Mouse (Mus musculus) heart, adult 2 months (tissue): ENCODE measurements around the gene Pde4b. TPM values are rescaled to one million over a fixed set of nuclear protein-coding genes. Genes with fewer than 3 reads are reported as not detected.
A peak's percentile ranks its signal among the peaks of the same experiment; 100 is the strongest.

Experiments
- DNase-seq, 2 experiments: peaks; one replicate each; pipeline ENCODE4 v3.0.0; 2021
- H3K27ac ChIP-seq: fragments of 200-600 bp; 2 replicates; pipeline ENCODE4 v1.8.1; 2022
- H3K27me3 ChIP-seq: fragments of 200-500 bp; 2 replicates; pipeline ENCODE4 v1.6.1; 2012; ENCODE audit warnings: mild to moderate bottlenecking, low read length, inconsistent platforms, mixed read lengths; ENCODE audit not compliant: control insufficient read depth, insufficient read depth
- H3K36me3 ChIP-seq: fragments of 200-500 bp; 2 replicates; pipeline ENCODE4 v1.6.1; 2012; ENCODE audit warnings: low read length, inconsistent platforms; ENCODE audit not compliant: control insufficient read depth, insufficient read depth
- H3K4me1 ChIP-seq: fragments of 200-500 bp; 2 replicates; pipeline ENCODE4 v1.6.1; 2011; ENCODE audit warnings: low read length; ENCODE audit not compliant: control insufficient read depth, insufficient read depth
- H3K4me3 ChIP-seq: fragments of 200-600 bp; 2 replicates; pipeline ENCODE4 v1.8.1; 2022
- H3K79me2 ChIP-seq: fragments of 200-500 bp; replicated peaks from 2 replicates; pipeline ENCODE4 v1.6.1; 2012; ENCODE audit warnings: mild to moderate bottlenecking, inconsistent platforms, low read length, moderate library complexity, mixed read lengths; ENCODE audit not compliant: control insufficient read depth, insufficient read depth
- H3K9ac ChIP-seq: fragments of 200-500 bp; 2 replicates; pipeline ENCODE4 v1.6.1; 2012; ENCODE audit warnings: low read depth, mild to moderate bottlenecking, control low read depth, inconsistent platforms, low read length, mixed read lengths
- CTCF ChIP-seq: fragments of 200-600 bp; IDR thresholded peaks from 2 replicates; pipeline ENCODE4 v1.8.1; 2022; ENCODE audit warnings: antibody characterized with exemption, mild to moderate bottlenecking, moderate library complexity
- EP300 ChIP-seq: fragments of 200-500 bp; IDR thresholded peaks from 2 replicates; pipeline ENCODE4 v1.6.1; 2011; ENCODE audit warnings: low read depth, low read length, control low read depth; ENCODE audit not compliant: insufficient read depth
- POLR2A ChIP-seq: fragments of 200-500 bp; IDR thresholded peaks from 2 replicates; pipeline ENCODE4 v1.6.1; 2011; ENCODE audit warnings: mild to moderate bottlenecking, low read depth, low read length, control low read depth; ENCODE audit not compliant: insufficient read depth
- WGBS: fragments of 180-500 bp; shearing (Covaris S2); methylation state at CpG from one replicate; pipeline ENCODE4 v1.1.7; 2018; 5-methylcytosine and 5-hydroxymethylcytosine counted together
- intact Hi-C: fragments of 180-260 bp; cut with DNase I; formaldehyde crosslinking; loops from one replicate; pipeline ENCODE4 v1.15.1; 2025
- polyA plus RNA-seq: library from polyadenylated mRNA; depleted of rRNA; stranded (reverse); fragments of >200 nt; gene quantifications from 2 replicates; pipeline ENCODE4 v1.2.3, GENCODE M21; 2012
- total RNA-seq, 2 experiments: library from RNA; stranded (reverse); gene quantifications; 2 replicates each; pipeline ENCODE4 v1.2.3; 2021

Gene Pde4b
- total and polyA plus RNA-seq, 3 experiments, result 16.3 to 29.4 (median 28.2) TPM

- 96% methylated on average over 4 of the region's 4 CpGs for WGBS
- Histone ChIP-seq H3K27me3 (peaks cover 13% of the 10 kb centered on the region), H3K4me1 (no peaks in the 10 kb centered on the region), H3K27ac (no peak overlapping the region), H3K36me3 (no peaks in the 10 kb centered on the region), H3K4me3 (no peak overlapping the region), H3K9ac (no peak overlapping the region), H3K79me2 (no peaks in the 10 kb centered on the region)
- TF ChIP-seq EP300 (no peak), CTCF (no peak), POLR2A (no peak)
- intact Hi-C loops, result no loop called here
- no peak for DNase-seq
Measured at GRCm38 (mm10) chr4:102086336-102086735, 1.0 kb upstream of the Pde4b start.

GRCm38 (mm10) chr4:102087566-102088234, 357 bp downstream of the Pde4b start:
- Histone ChIP-seq H3K79me2 (no peaks in the 10 kb centered on the region), H3K27ac (no peak overlapping the region), H3K9ac (no peak overlapping the region), H3K4me1 (no peaks in the 10 kb centered on the region), H3K27me3 (peaks cover 13% of the 10 kb centered on the region), H3K36me3 (no peaks in the 10 kb centered on the region), H3K4me3 (no peak overlapping the region)
- no peak for TF ChIP-seq EP300
- no peak for TF ChIP-seq POLR2A
- TF ChIP-seq CTCF, result no peak
- intact Hi-C loops, result no loop called here
- WGBS, result under 1% methylated on average over 64 of the region's 64 CpGs
- DNase-seq, result no peak

- no peak for DNase-seq
- Histone ChIP-seq H3K27ac (no peak overlapping the region), H3K79me2 (no peaks in the 10 kb centered on the region), H3K36me3 (no peaks in the 10 kb centered on the region), H3K9ac (no peak overlapping the region), H3K27me3 (peaks cover 13% of the 10 kb centered on the region), H3K4me1 (no peaks in the 10 kb centered on the region), H3K4me3 (no peak overlapping the region)
- intact Hi-C loops, result no loop called here
- 27% methylated on average over 15 of the region's 15 CpGs for whole genome bisulfite sequencing
- TF ChIP-seq CTCF, result no peak
- TF ChIP-seq POLR2A, result no peak
- no peak for TF ChIP-seq EP300
Measured at GRCm38 (mm10) chr4:102088235-102088867, 1.0 kb downstream of the Pde4b start.

- Histone ChIP-seq H3K9ac (no peak overlapping the region), H3K4me3 (no peak overlapping the region), H3K4me1 (no peaks in the 10 kb centered on the region), H3K27me3 (no peaks in the 10 kb centered on the region), H3K79me2 (no peaks in the 10 kb centered on the region), H3K36me3 (no peaks in the 10 kb centered on the region), H3K27ac (no peak overlapping the region)
- no peak for DNase-seq
- WGBS, result 97% methylated on average over 2 of the region's 2 CpGs
- intact Hi-C loops, result no loop called here
- TF ChIP-seq POLR2A, result no peak
- no peak for TF ChIP-seq CTCF
- TF ChIP-seq EP300, result no peak
Measured at GRCm38 (mm10) chr4:102095851-102096250, 8.5 kb downstream of the Pde4b start.

GRCm38 (mm10) chr4:102102241-102102640, 14.9 kb downstream of the Pde4b start:
- no peak overlapping the region for H3K4me3 ChIP-seq
- H3K4me1 ChIP-seq, result peaks cover 2% of the 10 kb centered on the region; the same call in 1 of the 2 replicates
- H3K9ac ChIP-seq, result no peak overlapping the region
- no peak for TF ChIP-seq CTCF
- TF ChIP-seq EP300, result no peak
- DNase-seq, result no peak
- H3K27me3 ChIP-seq, result no peaks in the 10 kb centered on the region
- intact Hi-C loops, result no loop called here
- WGBS, result 36% methylated on average over 4 of the region's 4 CpGs
- H3K27ac ChIP-seq, result no peak overlapping the region
- no peaks in the 10 kb centered on the region for H3K36me3 ChIP-seq
- H3K79me2 ChIP-seq, result no peaks in the 10 kb centered on the region

GRCm38 (mm10) chr4:102104534-102105014, 17.2 kb downstream of the Pde4b start:
- Histone ChIP-seq H3K4me3 (no peak overlapping the region), H3K79me2 (no peaks in the 10 kb centered on the region), H3K27me3 (no peaks in the 10 kb centered on the region), H3K9ac (no peak overlapping the region), H3K36me3 (no peaks in the 10 kb centered on the region), H3K27ac (no peak overlapping the region), H3K4me1 (peaks cover 2% of the 10 kb centered on the region; the same call in 1 of the 2 replicates)
- intact Hi-C loops, result no loop called here
- no peak for DNase-seq
- 32% methylated on average over 2 of the region's 2 CpGs for WGBS
- TF ChIP-seq CTCF (no peak), EP300 (0 out of 2 replicates have a peak, but pooled peaks have one; percentile 10)
